Mouse (Mus musculus): ENCODE results near the gene Pgpep1.
A peak's percentile ranks its signal among the peaks of the same experiment; 100 is the strongest.

Gene Pgpep1

DNA sequence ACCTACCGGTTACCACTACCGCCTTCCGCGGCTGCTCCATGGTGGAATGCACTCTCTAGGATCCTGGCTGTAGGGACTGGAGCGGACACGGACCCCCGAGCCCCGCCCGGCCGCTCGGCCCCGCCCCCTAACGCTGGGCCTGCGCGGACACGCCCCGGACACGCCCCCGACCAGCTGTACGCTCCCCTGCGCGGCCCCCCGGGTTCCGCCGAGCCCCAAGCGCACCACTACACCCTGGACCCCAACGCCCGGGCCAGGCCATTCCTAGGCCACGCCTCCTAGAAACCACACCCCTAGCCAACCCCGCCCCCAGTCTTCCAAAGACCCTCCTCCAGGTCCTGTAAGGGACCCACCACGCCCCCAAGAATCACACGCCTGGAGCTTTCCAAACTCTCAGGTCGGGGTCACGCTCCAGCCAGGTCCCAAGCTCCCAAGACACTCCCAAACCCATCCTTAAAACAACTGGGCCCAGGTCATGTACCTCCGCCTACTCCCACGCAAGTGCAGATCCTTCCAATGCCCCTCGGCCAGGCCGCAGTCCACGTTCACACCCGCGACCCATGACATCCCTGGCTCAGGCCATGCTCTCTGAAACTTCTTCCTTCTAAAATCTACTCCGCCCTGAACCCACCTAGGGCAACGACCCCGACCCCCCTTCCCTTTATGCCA lies 450 bp downstream of the Pgpep1 start:
- DNase-seq (ENCODE audit: low spot score in 2 of 2), result peak; percentile 89 to 92

DNA sequence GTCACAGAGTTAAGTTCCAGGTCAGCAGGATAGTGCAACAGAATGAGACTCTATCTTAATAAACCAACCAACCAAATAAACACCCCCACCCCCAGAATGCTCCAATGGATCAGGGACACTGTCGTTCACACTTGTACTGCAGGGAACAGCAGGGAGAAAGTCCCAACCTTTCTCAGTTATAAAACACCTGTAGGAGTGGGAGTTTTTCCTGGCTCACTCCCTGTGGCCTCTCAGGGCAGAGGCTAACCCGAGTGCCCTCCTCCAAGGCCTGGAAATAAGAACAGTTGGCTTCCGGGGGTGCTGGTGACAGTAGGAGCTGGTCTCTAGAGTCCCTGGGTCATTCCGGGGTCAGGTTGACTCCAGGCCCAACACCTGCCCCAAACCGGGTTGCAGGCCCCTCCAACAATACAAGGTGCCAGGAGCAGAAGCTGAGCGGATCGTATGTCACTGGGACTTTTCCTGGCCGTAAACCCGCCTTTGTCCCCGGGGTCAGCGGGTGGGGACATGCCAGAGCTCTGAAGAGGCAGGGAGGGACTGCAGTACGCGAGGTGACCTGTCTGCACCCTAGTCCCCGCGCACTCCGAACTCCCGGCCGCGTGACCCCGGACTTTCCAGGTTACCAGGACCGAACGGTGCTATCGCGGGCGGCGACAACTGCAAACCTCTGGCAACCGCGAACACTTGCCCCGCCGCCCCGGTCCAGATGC lies 1.1 kb downstream of the Pgpep1 start:
- DNase-seq (ENCODE audit: low spot score in 2 of 2), result peak in 1 of 2 experiments; percentile 62

DNA sequence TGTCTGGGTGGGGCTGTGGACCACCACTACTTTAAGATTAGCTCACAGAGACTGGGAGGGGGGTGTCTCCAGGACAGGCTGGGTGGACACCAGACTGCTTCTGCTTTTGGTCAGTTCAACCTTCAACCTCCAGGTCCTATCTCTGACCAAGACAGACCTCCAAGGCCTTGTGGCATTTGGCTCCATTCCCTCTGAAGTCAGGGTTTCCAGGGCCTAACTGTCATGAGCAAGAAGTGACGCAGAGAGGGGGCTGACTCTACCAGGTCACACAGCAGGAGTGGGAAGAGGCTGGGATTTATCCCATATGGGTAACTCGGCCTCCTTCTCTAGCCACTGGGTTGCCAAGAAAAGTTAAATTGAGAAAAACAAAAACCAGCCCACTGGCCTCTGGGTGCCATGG lies 2.4 kb downstream of the Pgpep1 start:
- DNase-seq (ENCODE audit: low spot score in 2 of 2), result no peak

DNA sequence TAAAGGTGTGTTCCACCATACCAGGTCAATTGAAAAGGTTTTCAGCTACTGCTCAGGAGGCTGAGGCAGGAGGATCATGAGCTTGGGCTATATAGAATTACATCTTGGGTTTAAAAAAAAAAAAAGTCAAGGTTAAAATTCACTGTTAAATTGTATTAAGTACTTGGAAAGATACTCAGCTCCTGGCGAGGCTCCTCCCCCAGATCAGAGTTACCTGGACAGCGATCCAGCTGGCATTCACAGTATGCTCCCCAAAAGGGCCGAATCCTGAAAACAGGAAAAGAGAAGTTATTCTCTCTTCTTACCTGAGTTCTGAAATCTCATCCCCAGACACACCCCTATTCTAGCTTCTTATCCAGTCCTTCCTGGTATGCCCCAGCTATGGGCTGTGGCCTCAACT lies 3.0 kb downstream of the Pgpep1 start:
- DNase-seq (ENCODE audit: low spot score in 2 of 2), result no peak

DNA sequence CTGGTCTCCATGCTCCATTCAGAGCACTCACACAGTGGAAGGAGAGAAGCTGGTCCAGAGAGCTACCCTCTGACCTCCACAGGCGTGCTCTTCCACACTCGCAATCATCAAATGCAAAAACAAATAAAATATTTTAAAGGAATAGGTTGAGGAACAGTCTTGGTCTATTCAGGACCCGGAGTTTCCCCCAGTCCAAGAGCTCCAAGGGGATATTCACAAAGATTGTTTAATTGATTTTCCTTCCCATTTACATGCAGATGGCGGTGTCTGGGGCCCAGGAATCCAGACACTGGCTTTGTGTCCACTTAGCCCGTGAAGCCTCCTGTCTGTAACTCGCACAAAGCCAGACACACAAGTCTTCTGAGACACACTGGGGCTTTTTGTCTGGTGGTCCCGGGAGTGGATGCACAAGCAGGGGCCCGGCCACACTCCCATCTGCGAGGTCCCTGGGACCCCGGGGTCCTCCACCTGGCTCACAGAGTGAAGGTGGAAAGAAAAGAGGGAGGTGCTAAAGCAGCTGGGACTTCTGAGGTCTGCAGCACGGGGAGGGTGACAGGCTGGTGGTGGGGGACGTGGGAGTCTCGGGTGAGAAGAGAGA lies 3.9 kb downstream of the Pgpep1 start:
- DNase-seq (ENCODE audit: low spot score in 2 of 2), result no peak

DNA sequence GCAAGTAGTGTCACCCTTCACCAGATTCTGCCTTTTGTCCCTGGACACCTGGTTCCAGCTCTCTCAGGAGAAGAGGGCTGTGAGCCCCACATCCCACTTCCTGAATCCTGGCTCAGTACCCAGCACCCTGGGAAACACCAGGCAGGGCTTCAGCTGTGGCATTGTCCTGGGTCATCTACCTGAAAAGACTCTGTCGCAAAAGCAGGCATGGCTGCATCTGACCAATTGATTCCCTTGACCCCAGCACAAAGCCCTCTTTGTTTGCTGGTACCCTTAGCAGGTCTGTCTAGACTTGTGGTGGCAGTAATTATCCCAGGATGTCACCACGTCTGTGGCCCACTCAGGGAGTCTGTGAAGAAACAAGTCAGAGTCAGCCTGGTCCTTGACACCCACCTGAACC lies 4.7 kb downstream of the Pgpep1 start:
- DNase-seq (ENCODE audit: low spot score in 2 of 2), result no peak

DNA sequence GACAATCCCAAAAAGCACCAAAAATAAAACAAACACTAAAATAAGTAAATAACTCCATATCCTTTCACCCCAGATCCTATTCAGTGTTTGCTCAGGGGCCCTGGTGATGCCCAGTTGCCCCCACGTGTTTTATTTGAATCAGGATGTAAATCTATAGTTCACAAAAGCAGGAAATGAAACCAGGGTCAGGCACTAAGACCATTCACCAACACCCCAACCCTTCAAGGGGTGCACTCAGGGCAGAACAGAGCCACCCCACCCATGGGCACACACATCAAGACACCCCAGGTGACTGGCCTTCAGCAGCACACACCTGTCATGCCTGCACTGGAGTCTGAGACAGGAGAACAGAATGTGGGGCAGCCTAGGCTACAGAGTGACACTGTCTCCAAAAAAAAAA lies 6.1 kb downstream of the Pgpep1 start:
- no peak for DNase-seq (ENCODE audit: low spot score in 2 of 2)

DNA sequence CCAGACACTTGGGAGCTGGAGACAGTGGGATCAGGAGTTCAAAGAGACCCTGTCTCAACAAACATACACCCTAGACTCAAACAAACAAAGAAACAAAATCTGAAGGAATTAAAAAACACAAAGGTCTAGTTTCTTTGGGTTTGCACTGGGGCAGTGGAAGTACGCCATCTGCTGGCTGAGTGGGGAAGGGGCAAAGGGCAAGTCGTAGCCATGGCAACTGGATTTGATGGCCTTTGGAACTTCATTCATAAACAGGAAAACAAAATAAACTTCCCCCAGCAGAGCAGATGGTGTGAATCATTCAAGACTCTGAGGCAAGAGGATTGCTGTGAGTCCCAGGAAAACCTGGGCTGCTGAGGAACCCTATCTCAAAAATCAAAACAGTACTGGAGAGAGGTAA lies 7.0 kb downstream of the Pgpep1 start:
- DNase-seq (ENCODE audit: low spot score in 2 of 2), result no peak

DNA sequence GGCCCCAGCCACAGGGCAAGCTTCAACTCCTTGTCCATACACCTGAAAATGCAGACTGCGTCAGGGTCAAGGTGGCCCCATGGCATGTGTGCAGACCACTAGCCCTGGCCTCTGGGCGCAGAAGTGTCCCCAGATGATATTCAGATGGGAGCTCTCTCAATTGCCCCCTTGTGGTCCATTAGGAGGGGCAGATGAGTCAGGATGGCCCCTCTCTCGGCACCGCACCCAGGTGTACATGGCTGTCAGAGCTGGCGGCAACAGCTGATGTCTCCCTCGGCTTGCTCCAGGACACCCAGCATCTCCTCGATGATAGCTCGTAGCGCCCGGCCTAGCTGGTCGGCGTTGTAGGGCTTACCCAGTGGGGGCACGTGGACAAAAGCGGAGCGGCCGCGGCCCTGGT lies 9.8 kb downstream of the Pgpep1 start:
- DNase-seq (ENCODE audit: low spot score in 2 of 2), result no peak

DNA sequence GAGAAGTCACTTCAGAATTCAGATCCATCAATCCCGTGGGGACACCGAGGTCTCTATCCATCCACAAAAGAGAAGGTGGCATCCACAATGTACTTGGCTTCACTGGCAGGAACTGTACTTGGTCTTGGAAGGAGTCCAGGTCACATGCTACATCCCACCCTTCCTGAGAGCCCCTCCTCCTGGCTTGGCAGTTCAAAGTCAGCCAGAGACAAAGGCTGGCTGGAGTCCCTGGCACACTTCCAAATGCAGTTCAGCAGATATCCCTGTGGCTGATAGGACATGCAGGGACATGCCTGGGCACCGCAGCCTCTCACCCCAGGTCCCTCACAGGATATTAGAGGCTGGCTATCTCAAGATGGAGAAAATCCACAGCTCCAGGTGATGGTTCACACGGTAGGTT lies 10.9 kb downstream of the Pgpep1 start:
- peak; percentile 91 to 92 for DNase-seq (ENCODE audit: low spot score in 2 of 2)

DNA sequence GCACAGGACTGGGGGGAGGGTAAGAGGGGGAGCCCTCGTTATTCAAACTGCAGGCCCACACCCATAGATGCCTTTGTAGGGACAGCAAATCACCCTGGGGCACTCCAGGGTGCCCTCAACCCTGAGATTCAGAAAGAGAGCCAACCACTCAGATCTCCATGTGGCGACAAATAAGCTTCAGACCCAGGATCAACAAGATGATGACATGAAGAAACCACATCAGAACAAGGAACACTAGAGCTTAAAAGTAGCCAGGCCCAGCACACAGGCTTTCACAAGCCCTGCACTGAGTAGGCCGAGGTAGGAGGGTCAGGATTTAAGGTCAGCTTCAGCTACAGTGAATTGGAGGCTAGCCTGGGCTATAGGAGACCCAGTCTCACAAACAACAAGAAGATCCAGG lies 11.3 kb downstream of the Pgpep1 start:
- DNase-seq (ENCODE audit: low spot score in 2 of 2), result no peak

DNA sequence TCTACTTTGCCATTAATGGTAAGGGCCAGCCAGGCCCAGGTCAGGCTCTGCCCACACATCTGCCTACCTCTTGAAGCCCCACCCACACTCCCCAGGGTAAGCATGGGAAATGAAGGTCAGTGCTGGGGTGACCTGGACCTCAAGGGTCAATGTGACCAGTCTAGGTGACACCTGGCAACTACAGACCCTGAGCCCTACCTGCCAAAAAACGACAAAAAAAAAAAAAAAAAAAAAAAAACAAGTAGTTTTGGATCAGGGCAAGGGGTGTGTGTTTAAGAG lies 12.1 kb downstream of the Pgpep1 start:
- DNase-seq (ENCODE audit: low spot score in 2 of 2), result no peak

DNA sequence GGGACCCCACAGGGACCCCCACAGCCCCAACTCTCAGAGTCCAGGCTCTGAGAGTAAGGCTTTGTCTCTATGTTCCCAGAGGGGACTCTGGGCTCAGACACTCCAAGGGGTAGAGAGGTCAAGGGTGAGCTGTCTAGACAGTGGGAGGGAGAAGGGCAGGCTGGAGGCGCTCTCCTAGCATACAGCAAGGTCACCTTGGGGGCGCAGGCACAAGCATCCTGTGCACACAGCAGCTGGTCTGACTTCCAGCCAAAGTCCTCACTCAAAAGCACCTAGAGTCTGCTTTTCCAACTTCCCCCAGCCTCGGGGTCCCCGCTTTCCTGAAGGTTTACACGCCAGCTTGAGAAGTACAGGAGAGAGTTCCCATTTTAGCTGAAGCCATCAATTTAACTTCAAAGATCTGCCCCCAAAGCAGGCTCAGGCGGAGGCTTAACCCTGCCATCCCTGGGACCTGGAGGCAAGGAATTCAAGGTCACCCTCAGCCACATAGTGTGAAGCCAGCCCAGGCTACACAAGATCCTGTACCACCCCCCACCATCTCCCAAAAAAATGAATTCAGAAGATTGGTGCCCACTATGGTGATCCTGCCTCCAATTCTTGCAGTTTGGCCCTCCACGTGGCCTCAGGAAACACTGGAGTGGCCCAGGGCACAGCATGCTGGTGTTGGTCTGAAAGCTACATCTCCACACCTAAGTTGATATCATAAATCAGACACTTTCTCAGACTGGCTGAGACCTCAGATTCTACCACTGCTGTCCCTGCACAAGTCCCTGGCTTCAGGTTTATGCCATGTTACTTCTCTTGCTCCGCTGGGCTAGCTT lies 12.6 kb downstream of the Pgpep1 start:
- no peak for DNase-seq (ENCODE audit: low spot score in 2 of 2)

DNA sequence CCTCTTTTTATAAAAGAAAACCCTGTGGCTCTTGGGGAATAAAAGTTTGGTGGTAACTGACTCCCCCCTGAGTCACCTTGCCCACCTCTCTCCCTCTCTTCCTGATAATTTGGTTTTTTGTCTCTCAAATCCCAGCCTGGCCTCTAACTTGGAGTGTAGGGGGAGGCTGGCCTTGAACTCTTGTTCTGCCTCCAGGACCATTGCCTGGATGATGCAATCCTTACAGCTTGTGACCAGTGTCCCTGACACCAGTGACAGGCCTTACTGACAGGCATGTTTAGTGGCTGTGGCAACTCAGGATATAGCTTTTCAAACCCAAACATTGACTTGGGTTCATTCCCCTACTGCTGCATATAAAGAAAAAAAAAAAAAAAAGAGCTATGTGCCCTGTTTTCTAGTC lies 13.4 kb downstream of the Pgpep1 start:
- no peak for DNase-seq (ENCODE audit: low spot score in 2 of 2)

DNA sequence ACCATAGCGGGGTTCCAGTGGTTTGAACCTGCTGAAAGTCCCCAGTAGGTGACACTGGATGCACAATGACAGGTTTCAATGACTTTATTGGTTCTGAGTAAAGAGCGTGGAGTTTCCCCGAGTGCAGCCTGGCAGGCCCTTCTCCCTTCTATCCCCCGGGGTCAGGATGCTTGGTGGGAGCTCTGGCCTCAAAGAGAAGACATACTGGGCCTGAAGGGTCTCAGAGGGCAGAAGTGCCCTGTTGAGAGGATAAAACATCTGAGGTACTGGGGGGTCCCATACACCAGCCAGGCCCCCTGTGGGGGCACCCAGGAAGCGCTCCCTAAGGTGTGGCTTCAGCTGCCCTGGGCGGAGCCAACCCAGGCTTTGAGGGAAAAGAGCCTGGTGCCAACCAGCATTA lies 13.8 kb downstream of the Pgpep1 start:
- no peak for DNase-seq (ENCODE audit: low spot score in 2 of 2)

DNA sequence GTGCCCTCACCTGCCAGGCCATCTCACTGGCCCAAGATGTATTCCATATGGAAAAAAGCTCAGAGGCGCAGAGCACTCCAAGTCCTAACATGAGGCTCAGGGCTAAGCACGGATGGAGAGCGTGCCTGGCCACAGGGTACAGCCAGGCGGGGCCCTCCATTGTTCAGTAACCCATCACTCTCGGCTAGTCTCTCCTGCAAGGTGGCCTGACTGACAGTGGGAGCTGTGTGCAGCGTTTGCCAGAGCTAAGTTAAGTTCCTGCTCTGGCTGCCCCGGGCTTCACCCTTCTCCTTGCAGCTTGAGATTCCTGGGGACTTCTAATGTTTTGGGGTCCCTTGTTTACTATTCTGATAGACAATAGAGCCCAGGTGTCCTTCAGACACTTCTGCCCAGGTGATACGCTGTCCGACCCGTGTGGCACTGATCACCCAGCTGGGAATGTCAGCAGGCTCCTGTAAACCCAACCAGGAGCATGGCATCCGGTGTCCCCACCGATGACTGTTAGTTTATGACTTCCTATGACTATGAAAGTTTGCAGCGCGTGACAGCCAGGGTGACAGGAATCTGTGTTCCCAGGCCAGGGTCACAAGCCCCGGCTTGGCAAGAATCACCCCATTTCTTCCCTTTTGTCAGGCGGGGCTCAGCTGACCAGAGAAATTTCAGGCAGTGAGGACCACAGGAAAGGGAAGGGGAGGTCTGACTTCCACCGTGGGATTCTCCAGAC lies 14.5 kb downstream of the Pgpep1 start:
- DNase-seq (ENCODE audit: low spot score in 2 of 2), result peak; percentile 57 to 62

DNA sequence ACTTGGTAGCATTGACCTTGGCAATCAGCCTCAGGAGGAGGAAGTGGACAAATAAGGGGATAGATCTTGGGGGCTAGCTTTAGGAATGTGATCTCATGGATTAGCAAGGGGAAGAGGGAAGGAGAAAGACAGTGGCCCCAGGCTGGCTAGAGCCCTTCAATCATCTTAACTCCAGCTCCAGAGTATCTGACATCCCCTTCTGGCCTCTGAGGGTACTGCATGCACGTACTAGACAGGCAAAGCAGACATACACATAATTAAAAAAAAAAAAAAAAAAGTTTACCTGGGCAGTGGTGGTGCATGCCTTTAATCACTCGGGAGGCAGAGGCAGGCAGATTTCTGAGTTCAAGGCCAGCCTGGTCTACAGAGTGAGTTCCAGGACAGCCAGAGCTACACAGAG lies 16.1 kb downstream of the Pgpep1 start:
- no peak for DNase-seq (ENCODE audit: low spot score in 2 of 2)

DNA sequence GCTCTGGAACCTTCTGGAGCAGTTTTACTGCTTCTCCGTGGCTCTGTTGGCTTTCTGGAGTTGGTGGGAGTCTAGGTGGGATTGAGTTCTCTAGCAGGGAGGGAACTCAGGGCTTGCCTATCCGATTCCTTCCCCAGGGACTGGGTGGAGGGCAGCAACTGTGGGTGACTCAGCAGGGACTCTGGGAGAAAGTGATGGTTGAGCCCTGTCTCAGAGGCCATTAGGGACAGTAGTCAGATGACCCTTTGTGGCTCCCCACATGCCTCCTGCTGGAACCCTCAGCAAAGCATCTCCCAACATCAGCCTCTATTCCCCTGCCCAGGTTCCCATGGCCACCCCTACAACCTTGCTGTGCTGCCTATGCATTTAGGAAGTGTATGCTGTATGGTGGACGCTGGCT lies 17.2 kb downstream of the Pgpep1 start:
- DNase-seq (ENCODE audit: low spot score in 2 of 2), result no peak

DNA sequence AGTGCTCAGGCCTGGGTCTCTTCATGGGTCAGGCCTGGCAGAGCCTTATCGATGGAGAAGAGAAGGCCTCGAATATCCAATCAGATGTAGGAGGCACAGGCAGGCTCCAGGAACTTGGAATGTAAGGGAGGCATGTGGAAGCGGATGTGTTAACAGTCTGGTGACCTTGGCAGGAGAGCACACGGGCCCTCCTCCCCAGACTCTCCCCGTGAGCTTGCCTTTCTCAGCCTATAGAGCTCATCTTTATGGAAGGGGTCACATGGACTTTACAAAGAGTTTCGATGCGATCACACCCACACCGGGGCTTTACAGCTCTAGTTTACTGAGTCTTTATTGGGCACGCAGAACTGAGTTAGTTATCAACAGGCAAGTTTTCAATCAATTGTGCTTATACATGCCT lies 21.4 kb downstream of the Pgpep1 start:
- DNase-seq (ENCODE audit: low spot score in 2 of 2), result no peak

DNA sequence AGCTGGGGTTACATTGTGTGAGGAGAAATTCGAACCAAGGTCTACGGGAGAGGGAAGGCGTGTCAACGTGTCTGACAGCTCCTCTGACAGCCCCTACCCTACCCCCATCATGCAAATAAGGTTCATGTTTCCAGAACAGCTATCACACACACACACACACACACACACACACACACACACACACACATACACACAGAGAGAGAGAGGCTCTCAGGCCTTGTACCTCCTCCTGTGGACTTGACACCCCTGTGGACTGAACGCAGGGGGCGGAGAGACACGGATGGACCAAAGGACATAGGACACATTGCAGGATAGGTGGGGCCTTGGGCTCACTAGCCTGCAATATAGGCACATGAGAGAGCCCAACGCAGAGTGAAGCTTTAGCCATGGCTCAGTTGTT lies 23.4 kb downstream of the Pgpep1 start:
- DNase-seq (ENCODE audit: low spot score in 2 of 2), result no peak

DNA sequence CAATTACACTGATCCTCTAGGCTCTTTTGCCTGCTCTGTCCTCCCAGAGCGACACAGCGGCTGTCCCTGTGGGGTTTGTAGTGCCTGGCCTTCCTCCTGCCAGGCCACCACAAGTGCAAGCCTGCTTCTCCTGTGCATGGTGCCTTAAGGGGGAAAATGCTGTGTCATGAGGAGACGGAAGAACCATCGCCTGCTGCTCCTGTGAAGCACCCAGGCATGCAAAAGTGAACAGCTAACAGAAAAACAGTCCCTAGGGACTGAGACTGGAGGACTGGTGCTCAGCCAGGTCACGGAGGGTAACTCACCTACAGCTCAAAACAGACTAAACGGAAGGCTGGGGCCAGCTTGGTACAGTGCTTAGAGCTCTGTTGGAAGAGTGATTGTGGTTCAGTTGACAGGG lies 24.7 kb downstream of the Pgpep1 start:
- DNase-seq (ENCODE audit: low spot score in 2 of 2), result no peak

DNA sequence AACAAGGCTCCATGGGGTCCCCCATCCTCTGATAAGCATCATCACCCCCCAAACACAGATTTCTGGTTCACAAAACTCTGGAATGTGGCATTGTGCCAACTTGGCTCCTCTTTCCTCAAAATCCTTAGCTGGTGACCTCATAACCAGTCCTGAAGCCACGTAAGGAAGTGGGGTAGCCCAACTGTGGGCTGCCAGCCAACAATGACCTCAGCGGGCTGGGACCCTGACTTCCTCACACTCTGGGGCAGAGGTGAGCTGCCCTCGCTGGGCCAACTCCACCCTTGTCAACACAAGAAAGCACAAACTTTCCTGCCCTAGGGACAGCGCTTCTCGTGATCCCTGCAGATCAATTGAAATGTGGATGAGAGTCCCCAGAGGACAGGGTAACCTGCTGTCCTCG lies 26.1 kb downstream of the Pgpep1 start:
- peak; percentile 77 to 83 for DNase-seq (ENCODE audit: low spot score in 2 of 2)
